Mouse (Mus musculus) midbrain, postnatal 0 days (tissue): ENCODE measurements around the gene Nedd4. TPM values are rescaled to one million over a fixed set of nuclear protein-coding genes. Genes with fewer than 3 reads are reported as not detected.

Experiments used
- ATAC-seq: fragments of 200-750 bp; cut with Nextera tagmentation; 2 replicates; pipeline ENCODE4 v1.8.0; 2017; ENCODE audit warnings: moderate number of reproducible peaks, mild to moderate bottlenecking, moderate TSS enrichment, moderate library complexity; ENCODE audit not compliant: low FRiP score
- DNase-seq: peaks from one replicate; pipeline ENCODE4 v3.0.0-alpha.2; 2015; ENCODE audit warnings: low spot score
- H3K27ac ChIP-seq: fragments of 300-500 bp; sonication (generic); 2 replicates; pipeline ENCODE4 v1.5.1; 2014; ENCODE audit warnings: low read depth, mild to moderate bottlenecking, low read length, mixed read lengths
- H3K27me3 ChIP-seq: fragments of 300-500 bp; sonication (generic); 2 replicates; pipeline ENCODE4 v1.6.1; 2014; ENCODE audit warnings: low read length, control low read depth, mixed read lengths; ENCODE audit not compliant: insufficient read depth
- H3K36me3 ChIP-seq: fragments of 300-500 bp; sonication (generic); 2 replicates; pipeline ENCODE4 v1.6.1; 2014; ENCODE audit warnings: low read length, control low read depth, mixed read lengths; ENCODE audit not compliant: insufficient read depth
- H3K4me1 ChIP-seq: fragments of 300-500 bp; sonication (generic); 2 replicates; pipeline ENCODE4 v1.6.1; 2014; ENCODE audit warnings: mild to moderate bottlenecking, control low read depth, antibody characterized with exemption, low read length, mixed read lengths; ENCODE audit not compliant: insufficient read depth
- H3K4me2 ChIP-seq: fragments of 300-500 bp; sonication (generic); 2 replicates; pipeline ENCODE4 v1.6.1; 2014; ENCODE audit warnings: low read depth, mild to moderate bottlenecking, low read length, mixed read lengths; ENCODE audit not compliant: poor library complexity, severe bottlenecking
- H3K4me3 ChIP-seq: fragments of 300-500 bp; sonication (generic); 2 replicates; pipeline ENCODE4 v1.5.1; 2014; ENCODE audit warnings: low read depth, mild to moderate bottlenecking, low read length, moderate library complexity
- H3K9ac ChIP-seq: fragments of 300-500 bp; sonication (generic); replicated peaks from 2 replicates; pipeline ENCODE4 v1.6.1; 2014; ENCODE audit warnings: mild to moderate bottlenecking, low read length, moderate library complexity, mixed read lengths; ENCODE audit not compliant: poor library complexity, severe bottlenecking
- H3K9me3 ChIP-seq: fragments of 300-500 bp; sonication (generic); 2 replicates; pipeline ENCODE4 v1.6.1; 2016; ENCODE audit warnings: low read length, control low read depth
- CTCF ChIP-seq: IDR thresholded peaks from 2 replicates; pipeline ENCODE4 v1.5.1; 2016; ENCODE audit warnings: antibody characterized with exemption, mild to moderate bottlenecking
- WGBS: fragments of 180-500 bp; shearing (Covaris S2); extraction: QIAGEN DNeasy Blood & Tissue Kit; methylation state at CpG from one replicate; pipeline ENCODE4 v1.1.7; 2014; 5-methylcytosine and 5-hydroxymethylcytosine counted together
- polyA plus RNA-seq: library from polyadenylated mRNA; unstranded; fragments of >200 nt; fragmentation: Nextera tagmentation; extraction: Ambion mirVana; gene quantifications from 2 replicates; pipeline ENCODE4 v1.2.1, GENCODE M21; 2015
- total RNA-seq: library from RNA; depleted of rRNA; stranded (reverse); fragments of >200 nt; gene quantifications from 2 replicates; pipeline ENCODE4 v1.2.3, GENCODE M21; 2014

Gene Nedd4
- total and polyA plus RNA-seq, 2 experiments from 2014 or later = 321 to 432 TPM

- TF ChIP-seq CTCF = no peak
- H3K4me2 ChIP-seq = no peak overlapping the region
- H3K9ac ChIP-seq = no peak overlapping the region
- ATAC-seq (no peak), DNase-seq (peak; percentile 68)
- H3K4me3 ChIP-seq = no peak overlapping the region
- H3K36me3 ChIP-seq = no peaks in the 10 kb centered on the region
- no peaks in the 10 kb centered on the region for H3K4me1 ChIP-seq
- H3K27me3 ChIP-seq = no peaks in the 10 kb centered on the region
- H3K9me3 ChIP-seq = no peaks in the 10 kb centered on the region
- no peak overlapping the region for H3K27ac ChIP-seq
- WGBS = 21% methylated on average over 2 of the region's 2 CpGs
These were observed 33.6 kb upstream of the Nedd4 start for GRCm38 (mm10) chr9:72628591-72628990.

- whole genome bisulfite sequencing = 79% methylated on average over 1 of the region's 1 CpGs
- H3K9ac ChIP-seq = no peak overlapping the region
These were observed 29.9 kb upstream of the Nedd4 start for GRCm38 (mm10) chr9:72632198-72632597.

GRCm38 (mm10) chr9:72635134-72635533 lies 27.0 kb upstream of the Nedd4 start:
- H3K4me3 ChIP-seq = no peak overlapping the region

More at GRCm38 (mm10) chr9:72632198-72632597, 29.9 kb upstream of the Nedd4 start:
- ATAC-seq = no peak
- H3K27ac ChIP-seq = no peak overlapping the region
- H3K4me2 ChIP-seq = no peak overlapping the region
- no peaks in the 10 kb centered on the region for H3K27me3 ChIP-seq
- no peaks in the 10 kb centered on the region for H3K9me3 ChIP-seq
- no peaks in the 10 kb centered on the region for H3K4me1 ChIP-seq
- no peaks in the 10 kb centered on the region for H3K36me3 ChIP-seq
- H3K4me3 ChIP-seq = no peak overlapping the region
- no peak for DNase-seq
- TF ChIP-seq CTCF = no peak

GRCm38 (mm10) chr9:72636547-72636946 lies 25.6 kb upstream of the Nedd4 start:
- no peak overlapping the region for H3K4me3 ChIP-seq
- no peaks in the 10 kb centered on the region for H3K36me3 ChIP-seq
- no peak overlapping the region for H3K27ac ChIP-seq
- TF ChIP-seq CTCF = no peak
- no peak for DNase-seq
- H3K4me2 ChIP-seq = no peak overlapping the region
- H3K27me3 ChIP-seq = no peaks in the 10 kb centered on the region
- no peak for ATAC-seq
- H3K4me1 ChIP-seq = no peaks in the 10 kb centered on the region; the same call in 1 of the 2 replicates
- WGBS = 88% methylated on average over 7 of the region's 7 CpGs
- H3K9ac ChIP-seq = no peak overlapping the region
- no peaks in the 10 kb centered on the region for H3K9me3 ChIP-seq

More at GRCm38 (mm10) chr9:72635134-72635533, 27.0 kb upstream of the Nedd4 start:
- ATAC-seq (no peak), DNase-seq (peak; percentile 76)
- H3K9ac ChIP-seq = no peak overlapping the region
- TF ChIP-seq CTCF = peak; percentile 86
- no peak overlapping the region for H3K4me2 ChIP-seq
- H3K27ac ChIP-seq = no peak overlapping the region
- no peaks in the 10 kb centered on the region for H3K9me3 ChIP-seq
- H3K36me3 ChIP-seq = no peaks in the 10 kb centered on the region
- no peaks in the 10 kb centered on the region for H3K27me3 ChIP-seq
- no peaks in the 10 kb centered on the region; the same call in 1 of the 2 replicates for H3K4me1 ChIP-seq

GRCm38 (mm10) chr9:72637243-72637642 lies 24.9 kb upstream of the Nedd4 start:
- Histone ChIP-seq H3K36me3 (no peaks in the 10 kb centered on the region), H3K9ac (no peak overlapping the region), H3K4me3 (no peak overlapping the region), H3K4me1 (no peaks in the 10 kb centered on the region; the same call in 1 of the 2 replicates), H3K27ac (no peak overlapping the region), H3K4me2 (no peak overlapping the region), H3K27me3 (no peaks in the 10 kb centered on the region), H3K9me3 (no peaks in the 10 kb centered on the region)
- 84% methylated on average over 8 of the region's 8 CpGs for WGBS
- TF ChIP-seq CTCF = no peak
- DNase-seq (no peak), ATAC-seq (no peak)

GRCm38 (mm10) chr9:72638951-72639842 lies 22.9 kb upstream of the Nedd4 start:
- Histone ChIP-seq H3K4me1 (no peaks in the 10 kb centered on the region; the same call in 1 of the 2 replicates), H3K36me3 (no peaks in the 10 kb centered on the region), H3K4me3 (peak overlapping the region; percentile 24), H3K9me3 (no peaks in the 10 kb centered on the region), H3K27me3 (no peaks in the 10 kb centered on the region), H3K4me2 (peak overlapping the region; percentile 45), H3K9ac (0 out of 2 replicates have a peak overlapping the region, but pooled peaks have one; percentile 33), H3K27ac (peak overlapping the region; percentile 83)
- WGBS = 26% methylated on average over 9 of the region's 9 CpGs
- peak; percentile 83 for ATAC-seq
- no peak for TF ChIP-seq CTCF
- peak; percentile 78 for DNase-seq
